Mouse (Mus musculus) embryonic facial prominence, embryonic 15.5 days (tissue): Measurements from ENCODE around the gene Dynll2. TPM values are rescaled to one million over a fixed set of nuclear protein-coding genes. Genes with fewer than 3 reads are reported as not detected.
A peak's percentile ranks its signal among the peaks of the same experiment; 100 is the strongest.

ENCODE experiments used
- ATAC-seq: fragments of 200-750 bp; cut with Nextera tagmentation; 2 replicates; pipeline ENCODE4 v1.8.0; 2017; ENCODE audit warnings: low read depth, moderate TSS enrichment; ENCODE audit not compliant: insufficient number of reproducible peaks, low FRiP score, low TSS enrichment
- H3K27ac ChIP-seq: fragments of 300-500 bp; sonication (generic); replicated peaks from 2 replicates; pipeline ENCODE4 v1.5.1; 2015; ENCODE audit warnings: mild to moderate bottlenecking, inconsistent platforms
- H3K27me3 ChIP-seq: fragments of 300-500 bp; sonication (generic); 2 replicates; pipeline ENCODE4 v1.6.1; 2015; ENCODE audit warnings: inconsistent platforms
- H3K36me3 ChIP-seq: fragments of 300-500 bp; sonication (generic); 2 replicates; pipeline ENCODE4 v1.6.1; 2015; ENCODE audit warnings: mild to moderate bottlenecking, inconsistent platforms
- H3K4me1 ChIP-seq: fragments of 300-500 bp; sonication (generic); 2 replicates; pipeline ENCODE4 v1.6.1; 2015; ENCODE audit warnings: inconsistent platforms
- H3K4me2 ChIP-seq: fragments of 300-500 bp; sonication (generic); replicated peaks from 2 replicates; pipeline ENCODE4 v1.6.1; 2015; ENCODE audit warnings: mild to moderate bottlenecking, inconsistent platforms
- H3K4me3 ChIP-seq: fragments of 300-500 bp; sonication (generic); replicated peaks from 2 replicates; pipeline ENCODE4 v1.5.1; 2015; ENCODE audit warnings: mild to moderate bottlenecking, inconsistent platforms
- H3K9ac ChIP-seq: fragments of 300-500 bp; sonication (generic); 2 replicates; pipeline ENCODE4 v1.6.1; 2015; ENCODE audit warnings: inconsistent platforms
- H3K9me3 ChIP-seq: fragments of 300-500 bp; sonication (generic); replicated peaks from 2 replicates; pipeline ENCODE4 v1.6.1; 2016; ENCODE audit warnings: inconsistent platforms
- WGBS: fragments of 180-500 bp; shearing (Covaris S2); methylation state at CpG from one replicate; pipeline ENCODE4 v1.1.7; 2015; 5-methylcytosine and 5-hydroxymethylcytosine counted together
- polyA plus RNA-seq: library from polyadenylated mRNA; unstranded; fragments of >200 nt; fragmentation: Nextera tagmentation; extraction: Ambion mirVana; gene quantifications from 2 replicates; pipeline ENCODE4 v1.2.1, GENCODE M21; 2015

Dynll2 gene
- 19.5 and 22.4 TPM in 2 replicates for polyA plus RNA-seq

DNA sequence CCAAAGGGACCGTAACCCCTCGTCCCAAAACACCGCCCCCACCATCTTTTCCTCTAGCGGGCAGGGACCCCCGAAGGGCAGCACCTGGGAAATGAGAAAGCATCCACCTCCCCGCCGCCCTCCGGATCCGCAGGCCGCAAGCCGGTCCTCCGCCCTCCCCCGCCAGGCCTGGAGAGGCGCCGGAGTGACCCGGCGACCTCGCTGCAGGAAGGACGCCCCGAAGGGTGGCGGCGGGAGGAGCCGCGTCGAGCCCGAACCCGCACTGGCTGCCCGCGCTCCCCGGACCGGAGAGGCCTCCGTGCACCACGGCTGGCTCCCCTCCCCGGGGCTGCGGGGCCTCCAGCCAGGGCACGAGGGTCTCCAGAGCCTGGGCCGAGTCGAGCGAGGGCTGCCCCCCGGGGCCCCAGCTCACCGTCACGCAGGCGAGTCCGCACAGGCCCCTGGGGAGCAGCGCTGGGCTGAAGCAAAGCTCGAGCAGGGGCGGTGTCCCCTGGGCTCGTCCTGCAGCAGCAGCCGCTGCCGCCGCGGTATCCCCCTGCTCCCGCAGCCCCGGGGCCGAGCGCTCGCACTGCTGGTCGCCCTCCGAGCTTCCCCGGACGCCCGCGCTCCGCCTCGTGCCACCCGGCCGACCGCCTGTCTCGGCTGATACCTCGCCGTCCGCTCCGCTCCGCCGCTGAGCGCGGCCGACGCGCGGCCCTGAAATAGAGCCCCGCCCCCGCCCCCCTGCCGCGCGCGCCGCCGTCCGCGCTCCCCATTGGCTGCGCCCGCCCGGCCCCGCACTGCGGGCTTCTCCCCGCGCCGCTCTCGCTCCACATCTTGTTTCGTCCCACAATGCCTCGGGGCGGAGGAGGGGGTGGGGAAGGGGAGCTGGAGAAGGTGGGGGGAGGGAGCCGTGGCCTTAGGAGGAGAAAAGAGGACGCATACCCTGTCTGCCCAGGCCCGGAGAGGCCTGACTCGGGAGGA, at the start of gene Dynll2:
Gene Dynll2 (minus strand): TSS at position 703 of the 963 bp plus-strand sequence.
- Histone ChIP-seq H3K9ac (peak within 1 kb of the TSS; percentile 90), H3K4me1 (peaks cover 30% of the 10 kb centered on the region), H3K9me3 (no peaks in the 10 kb centered on the region), H3K27ac (peak within 1 kb of the TSS; percentile 90), H3K4me3 (peak within 1 kb of the TSS; percentile 98), H3K27me3 (no peaks in the 10 kb centered on the region), H3K4me2 (peak within 1 kb of the TSS; percentile 73), H3K36me3 (peaks cover 17% of the 10 kb centered on the region)
- ATAC-seq = peak; percentile 96
- under 1% methylated on average over 105 of the region's 107 CpGs for WGBS

DNA sequence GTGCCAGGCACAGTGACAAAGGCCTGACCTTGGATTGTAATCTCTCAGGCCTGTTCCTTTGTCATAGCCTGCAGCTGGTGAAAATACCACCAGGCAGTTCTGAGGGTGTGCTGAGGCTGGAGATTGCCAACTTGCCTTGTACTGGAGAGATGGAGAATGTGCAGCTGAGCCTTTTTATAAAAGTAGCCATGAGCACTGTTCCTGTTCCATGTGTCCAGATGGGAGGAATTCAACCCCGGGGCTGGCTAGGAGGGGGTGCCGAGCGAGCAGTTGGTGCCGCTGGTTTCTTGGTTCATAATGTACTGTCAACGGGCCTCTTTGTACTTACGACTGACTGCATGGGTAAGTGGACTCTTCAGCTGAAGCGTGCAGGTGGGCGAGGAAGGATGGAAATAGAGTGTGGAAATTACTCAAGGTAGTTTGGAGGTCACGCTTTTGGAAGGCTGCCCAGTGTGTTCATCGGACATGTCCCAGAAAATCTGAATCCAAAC, 49.5 kb upstream of the Dynll2 start:
- 74% methylated on average over 10 of the region's 10 CpGs for WGBS

GRCm38 (mm10) chr11:88035970-88036369, 48.6 kb upstream of the Dynll2 start:
- Histone ChIP-seq H3K4me1 (no peaks in the 10 kb centered on the region), H3K9me3 (no peaks in the 10 kb centered on the region), H3K27ac (no peak overlapping the region), H3K4me2 (no peak overlapping the region), H3K27me3 (no peaks in the 10 kb centered on the region), H3K4me3 (no peak overlapping the region), H3K36me3 (no peaks in the 10 kb centered on the region), H3K9ac (no peak overlapping the region)
- no peak for ATAC-seq
- 69% methylated on average over 7 of the region's 7 CpGs for WGBS

More for the DNA sequence above, 49.5 kb upstream of the Dynll2 start:
- no peak overlapping the region for H3K4me3 ChIP-seq
- H3K27ac ChIP-seq = no peak overlapping the region
- H3K4me2 ChIP-seq = no peak overlapping the region
- H3K27me3 ChIP-seq = no peaks in the 10 kb centered on the region
- H3K9ac ChIP-seq = no peak overlapping the region
- no peaks in the 10 kb centered on the region for H3K4me1 ChIP-seq
- no peaks in the 10 kb centered on the region for H3K9me3 ChIP-seq
- ATAC-seq = no peak
- no peaks in the 10 kb centered on the region for H3K36me3 ChIP-seq

DNA sequence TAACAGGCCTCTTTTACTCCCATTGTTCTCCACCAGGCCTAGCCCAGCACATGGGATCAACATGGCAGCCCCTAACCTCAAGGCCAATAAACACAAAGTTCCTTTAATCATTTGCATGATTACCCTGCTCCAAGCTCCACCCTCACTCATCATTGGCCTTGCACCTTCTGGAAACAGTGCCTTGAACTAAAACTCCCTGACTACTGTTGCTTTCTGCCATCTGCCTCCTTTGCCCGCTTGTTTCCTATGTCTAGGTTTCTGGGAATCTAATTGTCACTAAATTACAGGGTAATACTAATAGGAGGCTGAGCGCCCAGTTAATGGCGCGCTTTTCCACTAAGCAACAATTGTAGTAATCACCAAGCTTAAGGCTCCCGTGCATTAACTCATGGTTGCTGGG, 44.4 kb upstream of the Dynll2 start:
- Histone ChIP-seq H3K27me3 (no peaks in the 10 kb centered on the region), H3K9me3 (no peaks in the 10 kb centered on the region), H3K27ac (no peak overlapping the region), H3K36me3 (no peaks in the 10 kb centered on the region), H3K9ac (no peak overlapping the region), H3K4me2 (no peak overlapping the region), H3K4me1 (no peaks in the 10 kb centered on the region), H3K4me3 (no peak overlapping the region)
- WGBS = 74% methylated on average over 5 of the region's 5 CpGs
- no peak for ATAC-seq

DNA sequence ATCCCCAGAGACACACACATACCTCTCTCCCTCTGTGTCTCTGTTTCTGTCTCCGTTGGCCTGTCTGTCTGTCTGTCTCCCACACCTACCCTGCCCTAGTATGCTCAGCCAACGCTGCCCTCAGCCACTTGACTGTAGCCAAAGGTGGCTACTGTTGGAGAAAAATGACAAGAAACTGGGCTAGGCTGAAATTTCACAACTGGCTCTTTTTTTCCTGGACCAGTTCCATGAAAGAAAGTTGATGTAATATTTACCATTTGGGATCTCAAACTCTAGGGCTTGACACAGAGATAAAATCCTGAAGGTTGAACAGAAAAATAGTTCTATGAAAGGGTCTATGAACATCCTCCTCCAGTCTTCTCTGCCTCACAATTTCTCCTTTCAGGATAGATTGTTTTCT, 43.5 kb upstream of the Dynll2 start:
- H3K4me1 ChIP-seq = no peaks in the 10 kb centered on the region
- no peak for ATAC-seq
- H3K36me3 ChIP-seq = no peaks in the 10 kb centered on the region
- 82% methylated on average over 2 of the region's 2 CpGs for WGBS
- no peaks in the 10 kb centered on the region for H3K9me3 ChIP-seq
- no peak overlapping the region for H3K4me2 ChIP-seq
- no peaks in the 10 kb centered on the region for H3K27me3 ChIP-seq
- no peak overlapping the region for H3K27ac ChIP-seq
- no peak overlapping the region for H3K4me3 ChIP-seq
- H3K9ac ChIP-seq = no peak overlapping the region

- Histone ChIP-seq H3K27ac (no peak overlapping the region), H3K27me3 (no peaks in the 10 kb centered on the region), H3K36me3 (no peaks in the 10 kb centered on the region), H3K4me3 (no peak overlapping the region), H3K4me1 (no peaks in the 10 kb centered on the region), H3K9me3 (no peaks in the 10 kb centered on the region), H3K9ac (no peak overlapping the region), H3K4me2 (no peak overlapping the region)
- ATAC-seq = no peak
- WGBS = 82% methylated on average over 7 of the region's 7 CpGs
These were observed 42.9 kb upstream of the Dynll2 start for GRCm38 (mm10) chr11:88030219-88030618.

DNA sequence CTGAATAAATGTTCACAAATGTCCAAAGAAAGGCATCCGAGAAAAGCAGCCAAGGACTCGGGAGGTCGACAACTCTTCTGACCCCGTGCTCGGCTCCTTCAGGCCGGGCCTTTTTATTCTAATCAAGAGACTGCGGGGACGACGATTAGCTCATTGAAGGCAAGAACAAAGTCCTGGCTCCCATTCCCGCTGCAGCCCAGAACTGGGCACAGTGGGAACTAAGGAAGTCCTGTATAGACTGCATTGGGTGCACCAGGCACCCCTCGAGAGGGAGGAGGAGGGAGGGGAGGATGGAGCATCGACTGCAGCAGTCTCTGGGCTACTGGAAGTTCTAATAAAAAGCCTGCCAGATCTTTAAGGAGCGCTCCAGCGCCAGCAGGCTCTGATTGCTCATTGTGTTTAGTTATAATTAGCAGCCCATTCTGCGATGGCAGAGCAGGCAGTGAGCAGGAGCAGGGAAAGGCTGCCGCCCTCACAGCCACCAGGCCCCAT, 40.9 kb upstream of the Dynll2 start:
- H3K9me3 ChIP-seq = no peaks in the 10 kb centered on the region
- no peak for ATAC-seq
- H3K27ac ChIP-seq = no peak overlapping the region
- no peak overlapping the region for H3K4me3 ChIP-seq
- no peaks in the 10 kb centered on the region for H3K4me1 ChIP-seq
- no peaks in the 10 kb centered on the region for H3K36me3 ChIP-seq
- 21% methylated on average over 16 of the region's 16 CpGs for WGBS
- H3K9ac ChIP-seq = no peak overlapping the region
- no peak overlapping the region for H3K4me2 ChIP-seq
- no peaks in the 10 kb centered on the region for H3K27me3 ChIP-seq

- Histone ChIP-seq H3K9me3 (no peaks in the 10 kb centered on the region), H3K4me2 (no peak overlapping the region), H3K9ac (no peak overlapping the region), H3K27ac (no peak overlapping the region), H3K4me3 (no peak overlapping the region), H3K4me1 (no peaks in the 10 kb centered on the region), H3K36me3 (no peaks in the 10 kb centered on the region), H3K27me3 (no peaks in the 10 kb centered on the region)
- 63% methylated on average over 9 of the region's 9 CpGs for WGBS
- no peak for ATAC-seq
These were observed 40.2 kb upstream of the Dynll2 start for GRCm38 (mm10) chr11:88027391-88028035.

DNA sequence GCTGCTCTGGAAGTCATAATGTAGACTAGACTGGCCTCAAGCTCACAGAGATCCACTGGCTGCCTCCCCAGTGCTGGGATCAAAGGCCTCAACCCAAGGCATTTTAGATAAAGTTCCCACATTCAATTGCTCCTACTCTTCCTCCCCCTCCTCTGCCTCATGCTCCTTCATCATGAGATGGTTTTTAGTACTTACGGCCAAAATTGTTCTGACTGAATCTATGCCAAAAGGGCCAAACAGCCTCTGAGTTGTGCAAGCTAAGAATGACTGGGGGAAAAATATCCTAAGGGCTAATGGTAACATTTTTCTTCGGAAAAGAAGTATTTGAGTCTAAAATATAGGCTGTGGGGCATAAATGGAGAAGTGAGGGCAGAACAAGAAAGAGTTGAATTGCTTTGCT, 36.6 kb upstream of the Dynll2 start:
- no peaks in the 10 kb centered on the region for H3K4me1 ChIP-seq
- no peaks in the 10 kb centered on the region for H3K36me3 ChIP-seq
- no peak overlapping the region for H3K4me2 ChIP-seq
- no peak overlapping the region for H3K9ac ChIP-seq
- H3K9me3 ChIP-seq = no peaks in the 10 kb centered on the region
- H3K27me3 ChIP-seq = no peaks in the 10 kb centered on the region
- no peak for ATAC-seq
- WGBS = 63% methylated on average over 2 of the region's 2 CpGs
- no peak overlapping the region for H3K4me3 ChIP-seq
- H3K27ac ChIP-seq = no peak overlapping the region

DNA sequence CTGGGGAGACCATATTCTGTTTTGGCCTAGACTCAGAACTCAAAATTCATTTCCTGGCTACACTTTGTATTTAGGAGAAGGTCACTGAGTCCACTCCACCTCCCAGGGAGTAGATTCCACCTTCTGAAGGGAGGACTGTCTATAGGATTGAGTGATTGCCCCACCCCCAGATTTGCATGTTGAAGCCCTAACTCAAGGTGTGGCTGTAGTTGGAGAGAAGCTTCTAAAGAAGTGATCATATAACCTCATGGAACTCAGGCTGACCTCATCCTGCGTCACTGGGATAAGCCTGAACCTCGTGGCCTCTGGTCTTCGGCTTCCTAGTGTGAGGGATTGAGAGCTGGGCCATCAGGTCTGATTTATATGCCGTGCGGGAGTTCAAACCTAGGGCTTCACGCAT, 28.5 kb upstream of the Dynll2 start:
- H3K9me3 ChIP-seq = no peaks in the 10 kb centered on the region
- peaks cover 8% of the 10 kb centered on the region; the same call in 1 of the 2 replicates for H3K4me1 ChIP-seq
- WGBS = 89% methylated on average over 6 of the region's 6 CpGs
- no peak overlapping the region for H3K9ac ChIP-seq
- no peak overlapping the region for H3K27ac ChIP-seq
- H3K36me3 ChIP-seq = no peaks in the 10 kb centered on the region
- no peaks in the 10 kb centered on the region for H3K27me3 ChIP-seq
- no peak overlapping the region for H3K4me3 ChIP-seq
- no peak overlapping the region for H3K4me2 ChIP-seq
- no peak for ATAC-seq

GRCm38 (mm10) chr11:88015161-88015560, 27.8 kb upstream of the Dynll2 start:
- no peaks in the 10 kb centered on the region for H3K27me3 ChIP-seq
- H3K9ac ChIP-seq = no peak overlapping the region
- H3K4me1 ChIP-seq = peaks cover 10% of the 10 kb centered on the region
- no peak overlapping the region for H3K4me2 ChIP-seq
- no peak overlapping the region for H3K27ac ChIP-seq
- ATAC-seq = no peak
- H3K36me3 ChIP-seq = no peaks in the 10 kb centered on the region
- WGBS = 84% methylated on average over 11 of the region's 11 CpGs
- no peaks in the 10 kb centered on the region for H3K9me3 ChIP-seq
- no peak overlapping the region for H3K4me3 ChIP-seq
